Mouse (Mus musculus): ENCODE data around the gene Rprd1b.
A peak's percentile ranks its signal among the peaks of the same experiment; 100 is the strongest.

Gene Rprd1b

DNA sequence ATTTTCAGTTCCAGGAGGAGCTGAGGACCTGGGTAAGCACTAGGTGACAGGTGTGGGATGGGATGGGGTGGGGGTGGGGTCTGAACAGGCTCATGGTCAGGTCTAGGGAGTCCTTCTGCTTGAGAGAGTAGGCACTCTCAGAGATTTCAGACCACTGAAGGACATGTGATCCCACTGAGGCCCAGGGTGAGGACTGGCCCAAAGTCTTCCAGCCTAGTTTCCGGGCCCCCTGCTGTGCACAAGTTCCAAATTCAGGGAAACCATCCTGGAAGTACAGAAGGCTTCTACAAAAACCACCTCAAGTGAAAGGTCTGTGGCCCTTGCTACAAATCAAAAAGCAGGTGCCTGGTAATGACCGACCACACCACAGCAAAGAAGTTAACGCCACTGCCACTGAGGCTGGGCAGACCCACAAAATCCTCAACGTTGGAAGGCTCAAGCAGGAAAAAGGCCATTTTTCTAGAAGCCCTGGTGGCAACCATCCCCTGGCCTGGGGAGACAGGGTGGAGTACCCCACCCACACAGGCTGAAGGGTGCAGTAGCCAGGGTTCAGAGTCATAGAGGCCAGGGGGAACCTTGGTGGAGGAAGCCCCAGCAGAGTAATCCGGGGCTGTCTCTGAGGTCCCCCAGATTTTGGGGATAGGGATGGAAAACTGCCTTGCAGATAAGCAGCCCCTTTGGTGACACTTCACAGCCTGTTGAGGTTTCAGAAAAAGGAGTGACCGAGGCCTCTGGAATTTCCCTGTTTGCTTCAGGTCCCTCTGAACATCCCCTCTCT is 116.6 kb downstream of the Rprd1b start:
- no peak for DNase-seq (ENCODE audit: extremely low read depth, low read depth)

GRCm38 (mm10) chr2:158145528-158146065 is 117.3 kb downstream of the Rprd1b start:
- no peak for DNase-seq (ENCODE audit: extremely low read depth, low read depth)

DNA sequence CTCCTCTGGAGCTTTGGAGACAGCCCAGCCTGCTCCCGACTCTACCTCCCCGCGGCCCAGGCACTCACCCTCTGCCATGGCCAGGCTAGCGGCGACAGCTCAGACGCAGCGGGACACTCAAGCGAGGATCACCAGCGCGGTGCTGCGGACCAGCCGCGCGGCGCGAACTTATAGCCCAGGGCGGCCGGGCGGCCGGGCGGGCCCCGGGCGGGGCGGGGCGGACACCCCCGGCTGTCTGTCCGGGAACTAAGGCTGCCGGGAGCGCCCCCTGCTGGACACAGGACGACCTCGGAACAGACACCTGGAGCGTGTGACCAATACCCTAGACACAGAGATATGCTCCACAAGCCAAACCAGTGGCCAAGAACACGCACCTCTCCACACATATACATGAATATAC is 117.9 kb downstream of the Rprd1b start, which contains the start of gene Tgm2:
Tgm2 (minus strand) TSS at position 214 of the 400 bp plus-strand sequence.
- peak; percentile 53 for DNase-seq (ENCODE audit: extremely low read depth, low read depth)

GRCm38 (mm10) chr2:158146971-158147370 is 118.7 kb downstream of the Rprd1b start:
- no peak for DNase-seq (ENCODE audit: extremely low read depth, low read depth)

GRCm38 (mm10) chr2:158151077-158151476 is 122.8 kb downstream of the Rprd1b start:
- no peak for DNase-seq (ENCODE audit: extremely low read depth, low read depth)

DNA sequence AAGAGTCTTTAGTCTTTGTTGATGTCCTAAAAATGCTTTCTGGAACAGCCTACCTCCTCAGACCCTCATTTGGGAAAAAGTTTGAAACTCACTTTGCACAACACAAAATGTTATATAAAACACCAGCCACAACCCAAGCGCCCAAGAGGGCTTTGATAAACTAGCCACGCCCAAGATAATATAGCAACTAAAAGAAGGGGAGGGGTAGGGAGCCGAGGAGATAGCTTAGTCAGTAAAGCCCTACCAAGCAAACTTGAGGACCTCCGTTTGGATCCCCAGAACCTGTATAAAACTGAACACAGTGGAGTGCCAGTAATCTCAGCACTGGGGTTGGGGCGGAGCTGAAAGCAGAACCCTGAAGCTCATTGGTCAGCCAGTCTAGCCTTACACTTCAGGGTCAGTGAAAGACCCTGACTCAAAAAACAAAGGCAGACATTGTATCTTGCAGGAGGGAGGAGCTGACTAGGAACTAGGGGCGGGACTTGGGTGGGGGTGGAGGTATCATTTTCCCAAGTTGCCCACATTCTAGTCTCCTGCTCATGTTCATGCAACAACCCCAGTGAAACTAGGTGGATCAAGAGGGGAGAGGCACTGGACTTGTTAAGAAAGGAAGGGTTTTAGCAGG is 124.5 kb downstream of the Rprd1b start:
- DNase-seq (ENCODE audit: extremely low read depth, low read depth) = no peak

DNA sequence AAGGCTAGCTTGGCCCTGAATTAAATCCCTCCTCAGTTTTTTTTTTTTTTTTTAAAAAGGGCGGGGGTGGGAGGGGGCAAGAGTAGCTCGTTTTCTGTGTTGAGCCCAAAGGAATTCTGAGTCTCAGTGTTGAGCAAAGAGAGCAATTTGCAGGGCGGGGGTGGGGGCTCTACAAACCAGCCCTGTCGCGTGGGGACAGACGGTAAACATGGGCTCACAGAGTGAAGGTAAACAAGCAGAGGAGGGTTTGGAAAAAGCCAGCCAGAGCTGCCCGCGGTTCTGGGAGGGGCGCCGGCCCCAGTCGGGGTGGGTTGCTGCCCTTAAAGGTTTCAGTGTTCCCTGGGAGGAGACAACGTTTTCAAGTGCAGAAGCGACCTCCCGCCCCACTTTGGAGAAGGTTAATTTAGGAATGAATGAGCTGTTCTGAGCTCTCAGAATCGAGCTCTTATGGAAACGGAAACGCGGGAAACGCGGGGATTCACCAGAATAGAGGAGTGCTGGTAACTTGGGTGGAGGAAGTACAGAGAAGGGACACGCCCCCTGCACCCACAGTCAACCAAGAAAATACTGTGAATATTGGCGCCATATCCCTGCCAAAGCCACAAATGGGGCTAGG is 125.5 kb downstream of the Rprd1b start:
- peak; percentile 54 for DNase-seq (ENCODE audit: extremely low read depth, low read depth)

DNA sequence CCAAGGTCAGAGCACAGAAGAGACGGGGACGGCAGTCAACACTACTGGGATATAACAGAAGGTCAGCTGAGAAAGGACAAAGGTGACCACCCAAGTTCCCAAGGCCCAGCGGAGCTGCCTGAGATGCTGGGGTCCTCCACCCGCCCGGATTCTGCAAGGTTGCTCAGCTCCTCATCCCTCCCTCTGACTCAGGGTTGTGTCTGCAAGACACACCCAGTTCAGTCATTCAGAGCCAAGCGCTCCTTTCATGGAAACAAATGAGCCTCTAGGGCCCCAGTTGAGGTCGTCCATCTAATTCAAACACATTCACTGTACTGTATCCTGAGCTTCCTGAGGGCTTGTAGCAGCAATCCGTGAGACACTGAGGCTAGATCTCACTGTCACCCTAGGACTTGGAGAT is 126.3 kb downstream of the Rprd1b start:
- no peak for DNase-seq (ENCODE audit: extremely low read depth, low read depth)

- DNase-seq (ENCODE audit: extremely low read depth, low read depth) = no peak
Measured at GRCm38 (mm10) chr2:158155101-158155500, 126.8 kb downstream of the Rprd1b start.

DNA sequence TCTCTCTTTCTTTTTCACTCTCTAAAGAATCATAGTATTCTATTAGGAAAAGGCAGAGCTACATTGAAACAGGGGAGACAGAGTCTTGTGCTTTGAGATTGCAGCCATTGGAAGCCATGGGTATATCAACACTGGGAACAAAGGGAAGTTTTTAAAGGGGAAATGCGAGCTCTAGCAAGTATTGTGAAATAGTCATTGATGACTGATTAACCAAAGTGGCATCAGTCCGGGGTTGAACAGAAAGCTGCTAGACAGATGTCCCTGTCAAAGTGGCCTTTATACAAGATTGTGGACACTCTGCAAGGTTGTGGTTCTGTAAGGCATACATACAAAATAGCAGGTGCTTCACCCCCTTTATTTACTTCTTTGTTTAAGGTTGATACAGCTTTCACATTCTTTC is 127.3 kb downstream of the Rprd1b start:
- DNase-seq (ENCODE audit: extremely low read depth, low read depth) = no peak

DNA sequence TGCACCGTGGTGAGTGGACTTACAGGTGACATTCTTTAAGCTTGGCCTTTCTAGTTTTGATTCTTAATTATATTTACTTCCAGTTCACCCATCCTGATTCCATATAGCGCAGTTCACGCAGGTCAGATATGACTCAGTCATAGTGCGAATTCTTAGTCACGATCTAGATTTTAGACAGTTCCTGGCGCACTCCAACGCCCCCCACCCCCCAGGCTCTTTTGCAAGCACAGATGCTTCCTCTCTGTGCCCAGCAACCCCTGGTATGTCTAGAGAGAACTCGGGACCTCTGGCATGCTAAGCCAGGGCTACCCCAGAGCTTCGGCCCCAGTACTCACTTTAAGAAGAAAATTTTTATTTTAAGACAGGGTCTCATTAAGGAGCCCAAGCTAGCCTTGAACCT is 128.2 kb downstream of the Rprd1b start:
- DNase-seq (ENCODE audit: extremely low read depth, low read depth) = no peak

GRCm38 (mm10) chr2:158157654-158158053 is 129.4 kb downstream of the Rprd1b start:
- no peak for DNase-seq (ENCODE audit: extremely low read depth, low read depth)

DNA sequence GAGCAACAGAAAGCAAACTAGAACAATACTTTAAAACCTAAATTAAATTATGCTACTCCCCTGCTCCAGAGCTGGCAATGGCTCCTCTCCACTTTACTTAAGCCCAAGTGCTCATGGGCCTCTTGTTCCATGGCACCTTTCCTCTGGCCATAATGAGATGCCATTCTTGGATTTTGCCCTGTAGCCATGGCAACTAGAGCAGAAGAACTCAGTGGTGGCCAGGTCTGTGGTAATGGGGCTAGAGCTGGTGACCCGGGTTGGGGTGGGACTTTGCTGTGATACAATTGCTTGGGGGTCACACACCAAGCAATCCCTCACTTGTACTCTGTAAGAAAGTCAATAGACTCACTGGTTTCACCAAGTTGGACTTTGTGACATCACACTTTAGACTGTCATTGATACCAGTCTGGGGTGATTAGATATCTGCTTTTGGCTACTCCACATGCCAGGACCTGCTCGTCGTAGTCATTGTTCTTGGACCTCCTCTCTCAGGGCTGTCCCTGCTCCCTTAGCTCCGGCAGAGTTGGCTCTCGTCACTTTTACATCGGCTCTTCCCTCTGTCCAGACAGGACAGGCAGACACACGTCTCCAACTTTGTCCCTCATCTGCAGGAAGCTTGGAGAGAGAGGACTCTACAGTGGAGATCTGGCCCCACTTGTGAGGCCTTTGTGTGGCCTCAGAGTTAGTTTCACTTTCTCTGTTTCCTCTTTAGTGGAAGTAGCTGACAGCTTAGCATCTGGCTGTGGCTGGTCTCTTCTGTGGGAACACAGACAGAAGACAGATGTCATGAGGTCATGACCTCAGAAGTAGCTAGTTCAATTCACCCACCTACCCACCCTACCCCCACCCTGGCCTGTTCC is 131.3 kb downstream of the Rprd1b start:
- DNase-seq (ENCODE audit: extremely low read depth, low read depth) = no peak

- DNase-seq (ENCODE audit: extremely low read depth, low read depth) = no peak
Measured at GRCm38 (mm10) chr2:158161761-158162160, 133.5 kb downstream of the Rprd1b start.

DNA sequence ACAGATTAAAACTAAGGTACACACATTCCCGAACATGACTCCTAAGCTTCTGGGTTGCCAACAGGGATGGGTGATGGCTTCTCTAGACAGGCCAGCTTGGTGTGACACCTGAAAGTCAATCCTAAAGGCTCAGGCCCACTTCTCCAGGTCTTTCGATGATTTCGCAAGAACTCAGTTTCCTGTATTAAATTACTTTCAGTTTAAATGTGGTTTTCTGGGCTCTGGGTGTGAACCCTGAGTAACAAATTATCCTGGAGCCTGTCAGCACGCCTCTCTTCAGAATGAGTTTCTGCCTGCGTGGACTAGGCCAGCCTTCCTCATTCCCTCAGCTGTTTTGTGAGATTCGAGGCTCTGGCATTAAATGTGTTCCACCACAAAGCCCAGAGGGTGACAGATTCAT is 134.7 kb downstream of the Rprd1b start:
- DNase-seq (ENCODE audit: extremely low read depth, low read depth) = no peak

GRCm38 (mm10) chr2:158165776-158166175 is 137.5 kb downstream of the Rprd1b start:
- DNase-seq (ENCODE audit: extremely low read depth, low read depth) = no peak

- DNase-seq (ENCODE audit: extremely low read depth, low read depth) = no peak
Measured at GRCm38 (mm10) chr2:158166628-158167027, 138.3 kb downstream of the Rprd1b start.

- no peak for DNase-seq (ENCODE audit: extremely low read depth, low read depth)
Measured at GRCm38 (mm10) chr2:158167496-158168205, 139.4 kb downstream of the Rprd1b start.

DNA sequence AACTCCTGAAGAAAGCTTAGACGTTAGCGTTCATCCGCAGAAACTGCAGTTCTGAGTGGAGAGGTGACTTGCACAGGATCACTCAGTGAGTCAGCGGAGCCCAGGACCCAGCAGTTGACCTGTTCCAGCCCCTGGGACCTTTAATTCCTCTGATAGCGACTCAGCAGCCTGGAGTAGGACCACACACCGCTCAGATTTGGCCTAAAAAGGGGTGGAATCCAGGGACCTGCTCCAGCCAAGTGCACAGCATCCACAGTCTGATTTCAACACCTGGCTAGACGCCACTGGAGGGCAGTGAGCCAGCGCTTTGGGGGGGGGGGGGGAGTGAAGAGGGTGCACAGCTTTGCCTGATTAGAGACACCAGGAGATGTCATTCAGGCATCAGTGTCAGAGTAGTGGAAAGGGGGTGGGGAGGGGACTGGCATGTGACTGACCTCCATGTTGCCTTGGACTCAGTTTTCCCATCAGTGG is 140.5 kb downstream of the Rprd1b start:
- DNase-seq (ENCODE audit: extremely low read depth, low read depth) = no peak

DNA sequence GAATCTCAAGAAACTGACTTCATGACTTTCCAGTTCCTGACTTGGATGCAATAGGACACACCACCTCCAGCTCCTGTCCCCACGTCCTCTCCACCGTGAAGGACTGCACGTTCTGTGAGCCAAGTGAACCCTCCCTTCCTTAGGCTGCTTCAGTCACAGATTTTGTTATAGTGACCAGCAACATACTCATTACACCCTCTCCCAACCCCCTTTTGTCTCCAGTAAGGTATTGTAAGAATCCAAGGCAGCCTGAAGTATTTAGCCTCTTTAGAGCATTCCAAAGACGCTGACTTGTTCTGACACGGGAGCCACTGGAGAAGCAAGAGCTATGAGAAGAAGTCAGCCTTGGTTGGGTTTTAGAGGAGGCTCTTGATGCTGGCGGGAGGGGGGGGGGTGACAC is 141.1 kb downstream of the Rprd1b start:
- no peak for DNase-seq (ENCODE audit: extremely low read depth, low read depth)

DNA sequence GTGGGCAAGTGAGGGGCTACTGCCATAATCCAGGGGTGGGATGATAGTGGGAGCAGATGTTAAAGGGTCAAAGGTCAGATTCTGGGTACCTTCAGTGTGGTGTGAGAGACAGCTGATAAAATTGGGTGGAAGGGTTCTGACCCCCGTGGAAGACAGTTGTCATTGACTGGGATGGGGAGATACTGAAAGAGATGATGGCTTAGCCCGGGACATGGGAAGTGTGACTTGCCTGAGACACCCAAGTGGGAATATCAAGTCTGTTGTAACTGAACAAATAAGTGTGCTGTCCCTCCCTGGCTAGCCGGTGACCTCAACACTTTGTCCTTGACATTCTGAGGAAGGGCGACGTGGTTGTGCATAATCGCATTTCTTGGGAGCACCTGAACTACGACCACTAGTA is 141.5 kb downstream of the Rprd1b start:
- DNase-seq (ENCODE audit: extremely low read depth, low read depth) = no peak

All from MEL-GATA-1-ER (cell line).